Mouse (Mus musculus) mature B cell (primary cell): Measurements from ENCODE around the gene Grk3.

Experiments used
- in situ Hi-C: fragments of 300-500 bp; cut with MboI; formaldehyde crosslinking; loops from 2 replicates; pipeline ENCODE4 v1.14.3; 2019

Grk3 gene

DNA sequence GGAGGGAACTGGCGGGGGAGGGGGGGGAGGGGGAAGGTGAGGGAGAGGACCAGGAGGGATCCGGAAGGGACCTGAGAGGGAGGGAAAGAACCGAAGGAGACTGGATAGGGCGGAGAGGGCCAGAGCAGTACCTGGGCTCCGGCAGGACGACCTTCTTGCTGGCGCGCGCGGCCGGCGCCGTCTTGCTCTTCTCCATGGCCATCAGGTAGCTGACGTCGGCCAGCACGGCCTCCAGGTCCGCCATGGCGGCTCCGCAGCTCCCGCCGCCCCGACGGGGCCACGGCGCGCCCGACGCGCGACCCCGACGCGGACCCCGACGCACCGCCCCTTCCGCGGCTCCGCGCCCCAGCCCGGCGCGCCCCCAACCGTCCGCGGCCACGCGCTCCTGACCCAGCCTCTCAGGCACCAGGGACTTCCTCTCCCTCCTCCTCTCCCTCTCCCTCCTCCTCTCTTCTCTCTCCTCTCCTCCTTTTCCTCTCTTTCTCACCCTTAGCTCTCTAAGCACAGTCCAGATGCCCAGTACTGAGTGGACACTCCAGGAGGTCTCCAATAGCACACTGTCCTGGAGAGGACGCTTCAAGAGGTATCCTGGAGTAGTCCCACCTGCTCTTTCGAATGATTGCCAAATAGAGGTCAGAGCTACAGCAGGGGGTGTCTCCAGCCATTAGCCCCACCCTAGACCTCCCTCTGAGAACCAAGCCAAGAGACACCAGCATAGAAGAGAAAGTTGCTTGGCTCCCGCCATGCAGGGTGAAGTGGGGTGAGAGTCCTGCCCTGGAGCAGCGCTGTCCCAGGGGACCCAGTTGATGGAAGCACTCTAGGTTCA, at the start of gene Grk3:
Grk3 (minus strand) TSS at position 556 of the 826 bp plus-strand sequence.
- in situ Hi-C loops, result no loop called here

GRCm38 (mm10) chr5:113054308-113054707, 38.7 kb upstream of the Grk3 start:
- in situ Hi-C loops, result loop anchor here (10.0 kb wide), 1 partner anchor 180 kb away; no protein-coding TSS in a partner anchor

GRCm38 (mm10) chr5:113050581-113051185, 35.1 kb upstream of the Grk3 start:
- in situ Hi-C loops, result loop anchor here (10.0 kb wide), 1 partner anchor 176 kb away; no protein-coding TSS in a partner anchor

DNA sequence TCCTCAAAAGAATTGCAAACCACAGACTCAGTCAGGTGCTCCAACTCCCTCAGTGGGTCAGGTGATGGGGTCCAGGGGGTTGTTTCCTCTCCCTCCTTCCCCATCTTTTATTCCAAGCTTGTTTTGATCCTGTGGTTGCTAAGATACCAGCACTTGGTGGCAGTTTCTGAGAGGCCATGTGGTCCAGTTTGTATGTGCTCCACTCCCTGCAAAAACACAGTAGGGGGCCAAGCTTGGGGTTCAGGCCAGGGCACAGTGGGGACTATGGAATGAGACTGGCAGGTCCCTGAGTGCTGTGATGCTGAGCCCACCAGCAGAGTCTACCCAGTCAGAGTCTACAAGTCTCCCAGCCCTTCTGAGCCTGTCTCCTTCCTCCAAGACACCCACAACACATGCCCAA, 34.3 kb upstream of the Grk3 start:
- in situ Hi-C loops, result loop anchor here (10.0 kb wide), 1 partner anchor 175 kb away; no protein-coding TSS in a partner anchor

DNA sequence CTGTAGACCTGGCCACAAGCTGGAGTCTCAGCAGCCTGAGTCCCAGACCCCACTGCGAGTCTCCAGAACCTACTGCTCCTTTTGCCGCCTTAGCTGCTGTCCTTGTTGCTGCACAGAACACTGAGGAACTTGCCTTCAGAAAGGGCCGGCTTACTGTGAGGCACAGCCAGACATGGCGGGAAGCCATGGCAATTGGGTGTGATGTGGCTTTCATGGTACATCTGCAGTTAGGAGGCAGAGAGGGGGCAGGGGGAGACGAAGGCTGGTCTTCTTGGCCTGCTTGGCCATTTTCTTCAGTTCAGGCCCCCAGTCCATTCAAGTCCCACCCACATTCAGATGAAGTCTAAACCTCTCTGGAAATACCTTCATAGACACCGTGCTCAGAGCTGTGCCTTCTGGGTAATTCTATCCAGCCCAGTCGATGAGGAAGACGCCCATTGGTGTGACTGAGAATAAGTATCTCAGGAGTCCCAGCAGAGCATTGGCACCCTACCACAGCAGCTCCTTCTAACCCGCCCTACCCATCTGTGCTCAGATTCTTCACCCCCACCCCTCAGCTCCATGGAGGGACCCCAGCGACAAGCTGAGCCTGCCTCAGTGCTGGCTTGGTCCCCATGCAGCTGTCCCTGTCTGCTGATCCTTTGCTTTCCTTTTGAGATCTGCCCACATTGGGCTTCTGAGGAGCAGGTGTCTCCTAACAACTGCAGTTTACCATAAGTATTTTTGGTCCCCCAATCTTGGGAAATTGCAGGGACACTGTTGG, 30.1 kb upstream of the Grk3 start:
- in situ Hi-C loops, result no loop called here

- in situ Hi-C loops, result no loop called here
Observed at GRCm38 (mm10) chr5:113043531-113043930, 27.9 kb upstream of the Grk3 start.

- in situ Hi-C loops, result no loop called here
Observed at GRCm38 (mm10) chr5:113041567-113042071, 26.0 kb upstream of the Grk3 start.

- in situ Hi-C loops, result no loop called here
Observed at GRCm38 (mm10) chr5:113040776-113041175, 25.2 kb upstream of the Grk3 start.

- in situ Hi-C loops, result no loop called here
Observed at GRCm38 (mm10) chr5:113038601-113039000, 23.0 kb upstream of the Grk3 start.

GRCm38 (mm10) chr5:113035094-113036047, 19.8 kb upstream of the Grk3 start:
- in situ Hi-C loops, result no loop called here

- in situ Hi-C loops, result no loop called here
Observed at GRCm38 (mm10) chr5:113031201-113031754, 15.7 kb upstream of the Grk3 start.

GRCm38 (mm10) chr5:113030082-113030481, 14.5 kb upstream of the Grk3 start:
- in situ Hi-C loops, result no loop called here

DNA sequence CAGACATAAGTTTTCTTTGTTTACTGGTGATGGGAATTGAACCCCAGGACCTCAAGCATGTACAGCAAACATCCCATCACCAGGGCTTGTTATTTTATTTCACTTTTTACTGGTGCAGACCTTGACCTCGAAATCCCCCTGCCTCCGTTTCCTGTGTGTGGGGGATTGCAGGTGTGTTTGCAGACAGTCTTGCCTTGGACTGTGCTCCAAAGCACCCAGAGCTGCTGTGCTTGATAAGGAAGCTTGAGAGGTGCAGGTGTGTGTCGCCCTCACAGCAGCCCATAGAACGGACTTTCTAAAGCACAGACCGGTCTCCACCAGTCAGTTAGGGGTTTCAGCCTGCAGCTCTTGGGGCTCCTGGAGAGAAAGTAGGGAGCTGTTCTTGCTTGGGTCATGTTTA, 11.1 kb upstream of the Grk3 start:
- in situ Hi-C loops, result no loop called here

- in situ Hi-C loops, result no loop called here
Observed at GRCm38 (mm10) chr5:113024154-113024764, 8.7 kb upstream of the Grk3 start.

- in situ Hi-C loops, result no loop called here
Observed at GRCm38 (mm10) chr5:113018190-113018589, 2.6 kb upstream of the Grk3 start.

GRCm38 (mm10) chr5:113017004-113017403, 1.4 kb upstream of the Grk3 start:
- in situ Hi-C loops, result no loop called here

GRCm38 (mm10) chr5:113014808-113015235, 769 bp downstream of the Grk3 start:
- in situ Hi-C loops, result no loop called here

DNA sequence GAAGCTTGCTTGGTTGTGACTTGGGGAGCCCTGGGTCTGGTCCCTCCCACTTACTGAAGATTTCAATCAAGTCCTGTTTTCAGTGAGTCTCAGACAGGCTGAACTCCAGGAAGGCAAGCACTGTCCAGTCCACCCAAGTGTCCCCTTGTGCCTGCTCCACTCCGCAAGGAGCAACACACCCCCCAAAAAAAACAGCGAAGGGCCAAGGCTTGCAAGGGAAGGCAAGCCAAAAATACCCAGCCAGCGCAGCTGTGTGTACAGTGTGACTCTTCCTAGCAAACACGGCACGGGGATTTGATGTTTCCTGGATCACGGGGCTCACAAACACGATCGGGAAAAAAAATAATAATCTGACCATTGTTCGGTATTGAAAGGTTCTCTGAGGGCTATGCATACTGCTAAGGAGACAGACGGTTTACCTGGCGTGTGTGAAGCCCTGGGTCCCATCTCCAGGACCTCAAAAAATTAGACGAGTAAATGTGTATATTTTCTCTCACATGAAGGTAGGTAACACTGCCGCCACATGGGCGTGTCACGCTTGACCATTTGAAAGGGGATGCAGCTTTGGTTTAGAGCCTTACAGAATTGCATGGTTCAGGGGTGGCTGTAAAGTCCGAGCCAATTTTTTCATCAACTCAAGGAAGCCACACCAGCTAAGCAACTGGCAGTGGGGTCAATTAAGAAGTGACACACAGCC, 1.3 kb downstream of the Grk3 start:
- in situ Hi-C loops, result no loop called here

DNA sequence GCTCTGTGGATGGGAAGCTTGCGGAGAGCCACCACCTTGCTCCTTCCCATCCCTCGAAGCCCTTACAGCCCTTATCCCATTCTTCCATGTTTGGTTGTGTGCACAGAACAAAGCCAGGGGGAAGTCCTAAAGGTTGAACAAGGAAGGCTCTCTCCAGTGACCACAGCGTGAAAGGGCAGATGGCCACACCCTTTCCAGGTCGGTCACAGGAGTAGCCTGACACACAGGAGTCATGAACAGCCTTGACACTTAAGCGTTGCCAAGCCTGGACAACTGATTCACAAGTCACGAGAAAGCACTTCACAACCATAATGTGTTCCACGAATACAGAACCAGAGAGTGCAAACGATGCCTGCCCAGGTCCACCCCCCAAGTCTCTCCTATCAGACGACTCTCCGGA, 3.7 kb downstream of the Grk3 start:
- in situ Hi-C loops, result no loop called here
